Mouse (Mus musculus): ENCODE measurements around the gene Tgm4. TPM values are rescaled to one million over a fixed set of nuclear protein-coding genes. Genes with fewer than 3 reads are reported as not detected.

Tgm4 gene
- polyA plus RNA-seq, 1 experiment from 2014 or later: 0.43 TPM

DNA sequence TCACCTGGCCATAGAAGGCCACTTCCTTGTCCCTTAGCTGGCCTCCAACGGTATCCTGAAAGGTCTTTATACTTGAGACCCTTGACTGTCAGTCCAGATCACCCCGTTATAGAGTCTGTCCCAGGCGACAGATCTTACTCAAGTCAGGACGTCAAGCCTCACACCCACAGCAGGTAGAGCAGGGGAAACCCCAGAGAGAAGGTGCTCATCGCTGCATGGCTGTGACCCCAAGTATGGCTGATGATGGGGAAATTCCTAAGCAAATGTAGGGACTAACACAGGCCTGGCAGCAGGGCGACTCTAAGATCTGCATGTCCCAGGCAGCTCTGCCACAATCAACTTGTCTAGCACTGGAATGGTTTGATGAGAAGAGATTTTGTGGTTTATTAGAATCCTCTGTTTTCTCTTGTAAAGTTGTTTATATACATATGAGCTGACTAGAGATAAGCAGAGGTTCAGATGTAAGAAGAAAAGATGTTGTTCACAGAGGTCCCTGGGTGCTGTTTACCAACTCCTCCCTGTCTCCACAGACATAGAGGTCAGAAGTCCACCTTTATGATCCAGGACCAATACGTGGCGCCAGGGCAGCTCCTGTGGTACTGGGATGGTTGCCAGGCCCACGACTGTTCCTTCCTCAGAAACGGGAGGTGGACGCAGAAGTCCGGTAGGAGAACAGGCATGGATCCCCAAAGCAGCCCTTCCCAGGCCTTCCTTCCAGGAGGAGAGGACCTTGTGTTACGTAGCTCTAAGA, 2.9 kb upstream of the Tgm4 start:
- no peak for ATAC-seq
- no peak overlapping the region for H3K4me3 ChIP-seq (ENCODE audit: low read depth, low read length)

DNA sequence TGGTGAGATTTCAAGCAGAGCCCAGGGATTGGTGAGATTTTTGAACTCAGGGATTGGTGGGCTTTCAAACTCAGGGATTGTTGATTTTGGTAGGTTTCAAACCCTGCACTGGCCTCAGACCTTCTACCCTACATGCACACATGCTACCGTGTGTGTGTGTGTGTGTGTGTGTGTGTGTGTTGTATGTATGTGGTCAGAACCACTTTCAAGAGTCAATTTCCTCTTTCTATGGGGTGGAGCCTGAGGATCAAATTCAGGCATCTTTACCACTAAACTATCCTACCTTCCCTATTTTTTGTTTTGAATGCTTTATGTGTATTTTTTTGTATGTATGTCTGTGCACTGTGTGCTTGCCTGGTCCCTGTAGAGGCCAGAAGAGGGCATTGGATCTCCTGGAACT, 13.1 kb downstream of the Tgm4 start:
- Histone ChIP-seq H3K27ac (ENCODE audit: low read length) (no peak overlapping the region), H3K27me3 (ENCODE audit: control insufficient read depth, insufficient read depth, low read depth, low read length) (no peaks in the 10 kb centered on the region), H3K9ac (ENCODE audit: low read depth, low read length) (no peak overlapping the region), H3K4me3 (ENCODE audit: low read depth, low read length) (no peak overlapping the region), H3K9me3 (replicated peaks; ENCODE audit: control insufficient read depth, low read length, poor library complexity, severe bottlenecking) (no peaks in the 10 kb centered on the region), H3K4me1 (ENCODE audit: control insufficient read depth, insufficient read depth, low read length) (no peaks in the 10 kb centered on the region), H3K36me3 (ENCODE audit: control insufficient read depth, insufficient read depth, low read length) (no peaks in the 10 kb centered on the region), H3K4me2 (ENCODE audit: low read length) (no peak overlapping the region)
- WGBS: 100% methylated on average over 1 of the region's 1 CpGs
- ATAC-seq: no peak

More for the DNA sequence above, 2.9 kb upstream of the Tgm4 start:
- no peaks in the 10 kb centered on the region for H3K36me3 ChIP-seq (ENCODE audit: control insufficient read depth, insufficient read depth, low read length)
- no peaks in the 10 kb centered on the region for H3K9me3 ChIP-seq (replicated peaks; ENCODE audit: control insufficient read depth, low read length, poor library complexity, severe bottlenecking)
- no peak overlapping the region for H3K4me2 ChIP-seq (ENCODE audit: low read length)
- no peaks in the 10 kb centered on the region for H3K27me3 ChIP-seq (ENCODE audit: control insufficient read depth, insufficient read depth, low read depth, low read length)
- 85% methylated on average over 13 of the region's 13 CpGs for WGBS
- H3K9ac ChIP-seq (ENCODE audit: low read depth, low read length): no peak overlapping the region
- H3K27ac ChIP-seq (ENCODE audit: low read length): no peak overlapping the region
- no peaks in the 10 kb centered on the region for H3K4me1 ChIP-seq (ENCODE audit: control insufficient read depth, insufficient read depth, low read length)

DNA sequence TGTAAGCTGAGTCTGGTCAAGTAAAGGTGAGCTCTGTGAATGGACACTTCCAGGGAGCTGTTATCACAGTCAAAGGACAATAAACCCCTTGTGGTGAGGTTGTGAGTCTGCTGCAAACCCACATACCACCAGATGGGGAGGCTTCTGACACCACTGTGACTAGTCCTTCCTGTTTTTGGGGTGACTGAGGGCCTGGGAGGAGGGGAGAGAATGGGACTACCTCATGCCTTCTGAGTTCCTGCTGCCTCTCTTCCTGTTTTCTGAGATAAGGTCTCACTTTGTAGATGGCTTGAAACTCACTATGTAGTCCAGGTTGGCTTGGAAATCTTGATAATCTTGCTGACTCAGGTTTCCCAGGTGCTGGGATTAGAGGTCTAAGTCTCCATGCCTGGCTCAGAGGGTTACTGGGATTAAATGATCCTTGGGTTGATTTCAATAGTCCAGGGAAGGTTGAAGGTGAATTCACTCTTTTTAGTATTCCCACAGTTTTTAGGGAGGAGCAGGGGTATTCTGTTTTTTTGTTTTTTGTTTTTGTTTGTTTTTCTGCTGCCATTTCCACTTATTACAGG, 24.3 kb downstream of the Tgm4 start:
- no peak for ATAC-seq
- Histone ChIP-seq H3K27ac (ENCODE audit: low read length) (no peak overlapping the region), H3K4me3 (ENCODE audit: low read depth, low read length) (no peak overlapping the region), H3K27me3 (ENCODE audit: control insufficient read depth, insufficient read depth, low read depth, low read length) (no peaks in the 10 kb centered on the region), H3K36me3 (ENCODE audit: control insufficient read depth, insufficient read depth, low read length) (no peaks in the 10 kb centered on the region), H3K4me1 (ENCODE audit: control insufficient read depth, insufficient read depth, low read length) (no peaks in the 10 kb centered on the region), H3K4me2 (ENCODE audit: low read length) (no peak overlapping the region), H3K9ac (ENCODE audit: low read depth, low read length) (no peak overlapping the region), H3K9me3 (replicated peaks; ENCODE audit: control insufficient read depth, low read length, poor library complexity, severe bottlenecking) (no peaks in the 10 kb centered on the region)

DNA sequence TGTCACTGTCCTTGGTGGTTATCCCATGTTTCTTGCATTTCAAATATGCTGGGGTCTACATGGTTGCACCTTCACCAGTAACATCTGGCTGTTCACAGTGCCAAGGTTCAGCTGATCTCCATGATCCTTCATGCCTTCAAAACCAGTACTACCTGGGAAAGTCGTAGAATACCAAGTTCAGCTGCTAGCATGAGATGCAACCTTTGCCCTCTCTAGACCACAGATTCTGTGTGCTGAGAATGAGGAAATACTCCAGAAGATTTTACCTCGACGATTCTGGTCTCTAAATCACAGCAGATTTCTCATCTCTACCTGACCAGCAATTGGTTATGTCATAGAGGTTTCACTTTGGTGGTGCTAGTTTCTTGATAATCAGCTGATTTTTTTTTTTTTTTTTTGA, 25.6 kb downstream of the Tgm4 start:
- Histone ChIP-seq H3K36me3 (ENCODE audit: control insufficient read depth, insufficient read depth, low read length) (no peaks in the 10 kb centered on the region), H3K9me3 (replicated peaks; ENCODE audit: control insufficient read depth, low read length, poor library complexity, severe bottlenecking) (no peaks in the 10 kb centered on the region), H3K4me3 (ENCODE audit: low read depth, low read length) (no peak overlapping the region), H3K9ac (ENCODE audit: low read depth, low read length) (no peak overlapping the region), H3K27me3 (ENCODE audit: control insufficient read depth, insufficient read depth, low read depth, low read length) (no peaks in the 10 kb centered on the region), H3K4me1 (ENCODE audit: control insufficient read depth, insufficient read depth, low read length) (no peaks in the 10 kb centered on the region), H3K4me2 (ENCODE audit: low read length) (no peak overlapping the region), H3K27ac (ENCODE audit: low read length) (no peak overlapping the region)
- no peak for ATAC-seq
- WGBS: 95% methylated on average over 3 of the region's 3 CpGs

DNA sequence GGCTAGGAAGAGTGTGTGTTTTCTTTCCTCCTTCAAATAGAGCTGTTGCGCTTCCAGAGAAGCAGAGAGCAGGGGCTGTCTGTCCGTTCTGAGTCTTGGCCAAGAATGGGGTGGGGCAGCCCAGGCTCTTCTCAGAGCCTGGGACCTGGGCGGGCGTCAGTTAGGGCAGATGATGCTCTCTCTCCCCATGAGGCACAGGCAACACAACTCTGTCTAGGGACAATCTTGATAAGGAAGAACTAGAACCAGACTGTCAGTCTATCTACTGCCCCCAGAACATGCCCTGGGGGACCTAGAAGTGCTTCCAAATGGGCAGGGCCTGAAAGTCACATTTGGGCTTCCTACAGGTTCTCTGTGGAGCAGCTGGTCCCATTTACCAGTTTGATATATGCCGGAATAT, 44.6 kb downstream of the Tgm4 start:
- Histone ChIP-seq H3K4me3 (ENCODE audit: low read depth, low read length) (no peak overlapping the region), H3K9ac (ENCODE audit: low read depth, low read length) (no peak overlapping the region), H3K4me1 (ENCODE audit: control insufficient read depth, insufficient read depth, low read length) (no peaks in the 10 kb centered on the region), H3K27me3 (ENCODE audit: control insufficient read depth, insufficient read depth, low read depth, low read length) (no peaks in the 10 kb centered on the region), H3K9me3 (replicated peaks; ENCODE audit: control insufficient read depth, low read length, poor library complexity, severe bottlenecking) (no peaks in the 10 kb centered on the region), H3K27ac (ENCODE audit: low read length) (no peak overlapping the region), H3K36me3 (ENCODE audit: control insufficient read depth, insufficient read depth, low read length) (peaks cover 18% of the 10 kb centered on the region), H3K4me2 (ENCODE audit: low read length) (no peak overlapping the region)
- no peak for ATAC-seq
- 94% methylated on average over 5 of the region's 5 CpGs for WGBS

DNA sequence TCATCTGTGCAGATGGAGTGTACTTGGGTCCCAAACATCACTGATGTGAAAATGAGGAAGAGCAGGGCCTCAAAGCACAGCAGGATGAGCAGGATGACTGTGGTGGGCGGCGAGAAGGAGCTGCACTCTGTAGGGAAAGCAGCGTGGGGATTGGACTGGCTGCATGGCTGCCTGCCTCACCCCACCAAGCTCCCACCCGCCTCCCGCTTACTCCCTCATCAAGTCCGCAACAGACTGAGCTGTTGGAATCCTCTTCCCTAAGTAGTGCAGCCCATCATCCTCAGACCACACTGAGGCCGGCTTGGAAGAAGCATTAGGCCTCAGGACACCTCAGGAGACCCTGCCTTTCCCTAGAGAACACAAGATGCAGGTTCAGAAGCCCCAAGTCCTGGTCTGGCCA, 45.8 kb downstream of the Tgm4 start:
- H3K9me3 ChIP-seq (replicated peaks; ENCODE audit: control insufficient read depth, low read length, poor library complexity, severe bottlenecking): no peaks in the 10 kb centered on the region
- H3K4me3 ChIP-seq (ENCODE audit: low read depth, low read length): no peak overlapping the region
- ATAC-seq: no peak
- no peaks in the 10 kb centered on the region for H3K4me1 ChIP-seq (ENCODE audit: control insufficient read depth, insufficient read depth, low read length)
- H3K36me3 ChIP-seq (ENCODE audit: control insufficient read depth, insufficient read depth, low read length): peaks cover 22% of the 10 kb centered on the region
- no peak overlapping the region for H3K27ac ChIP-seq (ENCODE audit: low read length)
- H3K9ac ChIP-seq (ENCODE audit: low read depth, low read length): no peak overlapping the region
- no peak overlapping the region for H3K4me2 ChIP-seq (ENCODE audit: low read length)
- no peaks in the 10 kb centered on the region for H3K27me3 ChIP-seq (ENCODE audit: control insufficient read depth, insufficient read depth, low read depth, low read length)
- WGBS: 88% methylated on average over 7 of the region's 7 CpGs

DNA sequence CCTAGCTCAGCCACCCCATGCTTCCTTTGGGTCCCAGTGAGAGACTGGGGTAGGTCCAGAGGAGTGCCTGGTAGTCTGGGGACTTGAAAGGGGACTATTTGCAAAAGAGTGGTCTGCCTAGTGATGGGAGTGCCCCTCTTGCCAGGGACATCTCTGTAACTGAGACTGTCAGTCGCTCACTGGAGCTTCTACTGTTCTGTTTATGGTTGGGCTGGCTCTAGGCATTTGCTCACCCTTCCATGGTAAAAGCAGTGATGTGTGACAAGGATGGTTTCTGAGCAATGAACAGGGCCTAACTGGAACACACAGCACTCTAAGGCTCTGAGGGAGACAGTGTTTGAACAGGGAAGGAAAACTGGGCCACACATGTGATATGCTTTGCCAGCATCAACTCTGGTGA, 46.3 kb downstream of the Tgm4 start:
- Histone ChIP-seq H3K9ac (ENCODE audit: low read depth, low read length) (no peak overlapping the region), H3K4me3 (ENCODE audit: low read depth, low read length) (no peak overlapping the region), H3K36me3 (ENCODE audit: control insufficient read depth, insufficient read depth, low read length) (peaks cover 25% of the 10 kb centered on the region), H3K4me1 (ENCODE audit: control insufficient read depth, insufficient read depth, low read length) (no peaks in the 10 kb centered on the region), H3K27me3 (ENCODE audit: control insufficient read depth, insufficient read depth, low read depth, low read length) (no peaks in the 10 kb centered on the region), H3K27ac (ENCODE audit: low read length) (no peak overlapping the region), H3K4me2 (ENCODE audit: low read length) (no peak overlapping the region), H3K9me3 (replicated peaks; ENCODE audit: control insufficient read depth, low read length, poor library complexity, severe bottlenecking) (no peaks in the 10 kb centered on the region)
- 77% methylated on average over 1 of the region's 1 CpGs for WGBS
- no peak for ATAC-seq

DNA sequence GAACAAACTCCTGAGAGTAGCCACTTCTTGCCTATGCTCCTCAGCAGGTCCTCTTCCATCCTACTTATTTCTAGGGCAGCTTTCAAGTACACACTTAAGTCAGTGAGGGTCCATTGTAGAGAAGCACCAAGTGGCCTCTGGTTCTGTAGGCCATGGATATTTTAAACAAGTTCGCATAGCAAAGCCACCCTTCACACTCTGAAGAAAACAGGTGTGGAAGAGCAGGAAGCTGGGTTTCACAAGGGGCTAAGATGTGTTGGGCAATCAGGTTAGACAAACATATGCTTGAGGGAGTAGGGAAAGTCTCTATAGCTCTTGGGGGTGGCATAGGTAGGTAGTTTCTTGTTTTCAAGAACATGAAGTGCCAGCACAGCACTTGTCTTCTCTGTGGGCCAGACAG, 50.8 kb downstream of the Tgm4 start:
- no peak overlapping the region for H3K4me2 ChIP-seq (ENCODE audit: low read length)
- H3K27ac ChIP-seq (ENCODE audit: low read length): no peak overlapping the region
- H3K4me1 ChIP-seq (ENCODE audit: control insufficient read depth, insufficient read depth, low read length): no peaks in the 10 kb centered on the region
- no peak for ATAC-seq
- no peak overlapping the region for H3K9ac ChIP-seq (ENCODE audit: low read depth, low read length)
- WGBS: 93% methylated on average over 1 of the region's 1 CpGs
- no peaks in the 10 kb centered on the region for H3K9me3 ChIP-seq (replicated peaks; ENCODE audit: control insufficient read depth, low read length, poor library complexity, severe bottlenecking)
- H3K27me3 ChIP-seq (ENCODE audit: control insufficient read depth, insufficient read depth, low read depth, low read length): no peaks in the 10 kb centered on the region
- peaks cover 31% of the 10 kb centered on the region for H3K36me3 ChIP-seq (ENCODE audit: control insufficient read depth, insufficient read depth, low read length)
- no peak overlapping the region for H3K4me3 ChIP-seq (ENCODE audit: low read depth, low read length)

DNA sequence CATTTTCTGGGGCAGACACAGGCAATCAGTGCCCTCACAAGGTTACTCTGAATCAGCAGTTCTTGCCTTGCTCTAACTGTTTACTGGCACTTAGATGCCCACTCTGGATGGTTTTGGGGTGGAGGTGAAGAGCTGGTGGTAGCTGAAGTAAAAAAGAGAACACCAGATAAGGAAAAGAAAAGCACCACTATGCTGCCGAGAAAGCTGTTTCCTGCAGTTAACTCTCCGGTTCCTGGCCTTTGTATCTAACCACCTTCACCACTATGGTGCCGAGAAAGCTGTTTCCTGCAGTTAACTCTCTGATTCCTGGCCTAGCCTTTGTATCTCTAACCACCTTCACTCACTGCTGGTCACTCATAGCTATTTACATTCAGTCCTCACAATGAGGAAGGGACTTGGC, 53.0 kb downstream of the Tgm4 start:
- no peaks in the 10 kb centered on the region for H3K9me3 ChIP-seq (replicated peaks; ENCODE audit: control insufficient read depth, low read length, poor library complexity, severe bottlenecking)
- H3K27ac ChIP-seq (ENCODE audit: low read length): no peak overlapping the region
- no peaks in the 10 kb centered on the region for H3K27me3 ChIP-seq (ENCODE audit: control insufficient read depth, insufficient read depth, low read depth, low read length)
- H3K4me2 ChIP-seq (ENCODE audit: low read length): no peak overlapping the region
- no peak for ATAC-seq
- no peak overlapping the region for H3K9ac ChIP-seq (ENCODE audit: low read depth, low read length)
- H3K4me1 ChIP-seq (ENCODE audit: control insufficient read depth, insufficient read depth, low read length): no peaks in the 10 kb centered on the region
- H3K36me3 ChIP-seq (ENCODE audit: control insufficient read depth, insufficient read depth, low read length): peaks cover 31% of the 10 kb centered on the region
- H3K4me3 ChIP-seq (ENCODE audit: low read depth, low read length): no peak overlapping the region
- 82% methylated on average over 3 of the region's 3 CpGs for WGBS
